Mouse (Mus musculus) brain, embryonic 14.5 days (tissue): ENCODE results near the gene Pax7. TPM values are rescaled to one million over a fixed set of nuclear protein-coding genes. Genes with fewer than 3 reads are reported as not detected.

Experiments
- DNase-seq: peaks from one replicate; pipeline ENCODE4 v3.0.0-alpha.2; 2011; ENCODE audit warnings: low read depth
- CTCF ChIP-seq: fragments of 200-500 bp; IDR thresholded peaks from 2 replicates; pipeline ENCODE4 v1.5.1; 2012; ENCODE audit warnings: inconsistent platforms, mild to moderate bottlenecking, moderate library complexity, borderline replicate concordance; ENCODE audit not compliant: insufficient read depth, insufficient read length; ENCODE audit errors: extremely low read depth
- POLR2A ChIP-seq: fragments of 200-500 bp; IDR thresholded peaks from 2 replicates; pipeline ENCODE4 v1.6.1; 2012; ENCODE audit warnings: mild to moderate bottlenecking, inconsistent platforms, borderline replicate concordance; ENCODE audit not compliant: poor library complexity, insufficient read depth, insufficient read length, severe bottlenecking; ENCODE audit errors: extremely low read depth
- polyA plus RNA-seq: library from polyadenylated mRNA; depleted of rRNA; stranded (reverse); fragments of >200 nt; gene quantifications from 2 replicates; pipeline ENCODE4 v1.2.3, GENCODE M21; 2012

Gene Pax7
- polyA plus RNA-seq, 1 experiment: 12.2 TPM

DNA sequence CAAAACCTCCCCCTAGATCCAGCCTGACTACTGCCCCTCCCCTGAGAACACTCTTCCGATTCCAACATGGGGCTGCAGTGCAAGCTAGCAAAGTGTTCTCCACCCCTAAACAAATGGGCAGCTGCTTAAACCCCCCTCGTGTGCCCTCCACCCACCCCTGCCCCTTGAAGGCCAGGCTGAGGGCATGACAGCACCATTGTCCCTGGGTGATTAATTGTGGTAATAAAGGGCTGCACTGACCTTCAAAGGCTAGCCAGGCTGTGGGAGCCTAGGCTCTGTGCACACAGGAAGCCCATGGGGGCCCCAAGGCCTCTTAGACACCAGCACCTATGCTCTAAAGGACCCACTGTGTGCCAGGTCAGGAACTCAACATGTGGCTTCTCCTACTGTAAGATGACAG lies 29.3 kb downstream of the Pax7 start:
- no peak for DNase-seq
- no peak for TF ChIP-seq POLR2A
- TF ChIP-seq CTCF: no peak

- TF ChIP-seq POLR2A: no peak
- TF ChIP-seq CTCF: no peak
- no peak for DNase-seq
These were observed 33.8 kb downstream of the Pax7 start for GRCm38 (mm10) chr4:139799436-139800100.

- TF ChIP-seq POLR2A (no peak), CTCF (no peak)
- DNase-seq: no peak
These were observed 36.0 kb downstream of the Pax7 start for GRCm38 (mm10) chr4:139797344-139797743.

GRCm38 (mm10) chr4:139796115-139796514 lies 37.2 kb downstream of the Pax7 start:
- DNase-seq: no peak
- TF ChIP-seq CTCF (no peak), POLR2A (no peak)

DNA sequence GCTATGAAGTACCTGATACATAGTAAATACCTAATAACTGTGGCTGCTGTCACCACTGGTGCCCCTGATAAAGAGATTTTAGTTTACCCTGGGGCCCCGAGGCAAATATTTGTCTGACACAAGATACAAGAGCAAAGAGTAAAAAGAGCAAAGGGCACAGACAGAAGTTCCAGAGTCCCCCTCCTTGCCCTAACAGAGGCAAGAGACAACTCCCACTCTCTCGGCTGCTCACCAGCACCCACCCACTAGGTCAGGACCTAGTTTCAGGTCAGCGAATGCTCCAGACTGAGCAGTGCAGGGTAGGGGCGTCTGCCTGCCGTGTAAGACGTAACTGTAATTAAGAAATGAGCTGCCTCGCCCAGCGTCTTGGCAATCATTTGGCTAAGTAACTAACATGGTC lies 42.2 kb downstream of the Pax7 start:
- no peak for TF ChIP-seq CTCF
- no peak for TF ChIP-seq POLR2A
- DNase-seq: no peak

GRCm38 (mm10) chr4:139789772-139790171 lies 43.6 kb downstream of the Pax7 start:
- no peak for DNase-seq
- peak; percentile 40; the same call in 1 of the 2 replicates for TF ChIP-seq CTCF
- no peak for TF ChIP-seq POLR2A

DNA sequence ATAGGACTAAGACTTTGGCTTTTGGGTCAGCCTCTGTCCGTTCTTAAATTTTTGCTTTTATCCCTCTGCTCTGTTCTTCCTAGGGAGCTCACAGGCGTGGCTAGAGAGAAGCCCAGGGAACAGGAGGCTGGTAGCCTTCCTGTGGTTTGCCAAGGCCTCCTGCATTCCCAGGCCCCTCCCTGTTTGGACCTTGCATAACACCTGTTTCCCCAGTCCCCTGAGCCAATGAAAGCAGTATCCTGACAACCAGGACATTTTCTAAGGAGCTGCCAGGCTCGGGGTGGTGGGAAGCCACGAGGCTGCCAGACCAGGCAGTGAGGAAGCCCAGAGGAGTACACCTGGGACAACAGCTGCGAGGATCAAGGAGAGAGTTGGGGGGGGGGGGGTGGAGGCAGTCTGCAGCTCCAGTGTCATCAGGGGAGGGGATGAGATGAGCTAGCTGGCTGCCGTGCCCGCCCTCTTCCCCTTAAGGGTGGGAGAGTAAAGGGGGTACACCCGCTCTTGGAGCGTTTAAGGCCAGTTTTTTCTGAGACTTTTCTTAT lies 50.3 kb downstream of the Pax7 start:
- no peak for TF ChIP-seq CTCF
- no peak for TF ChIP-seq POLR2A
- no peak for DNase-seq

DNA sequence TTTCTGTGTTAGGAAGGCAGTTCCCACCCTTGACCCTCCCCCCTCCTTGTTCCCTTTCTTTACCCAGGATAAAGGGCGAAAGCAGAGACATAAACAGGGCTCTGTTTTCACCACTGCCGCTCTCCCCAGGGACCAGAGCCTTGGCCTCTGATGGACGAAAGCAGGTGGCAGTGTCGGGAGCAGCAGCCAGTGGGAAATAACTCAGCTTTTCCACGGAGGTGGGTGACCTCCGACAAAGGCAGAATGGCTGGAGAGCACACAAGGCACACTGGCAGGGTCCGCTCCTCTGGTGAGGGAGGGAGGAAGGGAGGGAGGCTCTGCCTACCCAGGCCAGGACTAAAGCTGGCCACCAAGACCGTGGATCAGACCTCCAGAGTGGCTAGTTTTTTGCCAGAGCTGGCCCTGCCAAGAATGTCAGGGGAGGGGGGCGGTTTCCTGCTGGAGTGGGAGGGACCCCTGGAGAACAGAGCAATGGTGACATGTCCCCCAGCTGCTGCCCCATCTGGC lies 62.1 kb downstream of the Pax7 start:
- DNase-seq: peak; percentile 43

DNA sequence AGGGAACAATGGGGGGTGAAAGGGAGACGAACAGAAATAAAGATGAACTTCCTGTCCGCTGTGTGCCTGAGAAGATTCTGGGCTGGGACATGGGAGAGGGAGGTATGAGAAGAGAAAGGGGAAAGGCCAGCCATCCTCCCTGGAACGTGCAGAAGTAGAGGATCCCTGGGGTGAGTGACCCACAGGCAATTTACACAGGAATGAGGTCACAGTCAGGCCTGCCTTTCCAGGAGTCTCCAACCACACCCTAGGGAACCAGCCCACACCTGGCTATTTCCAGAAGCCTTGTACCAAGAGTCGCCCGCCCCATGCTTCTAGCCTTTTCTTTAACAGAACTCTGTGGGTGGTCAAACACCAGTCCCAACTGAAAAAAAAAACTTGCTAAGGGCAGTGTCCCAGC lies 65.5 kb downstream of the Pax7 start:
- no peak for TF ChIP-seq POLR2A
- no peak for TF ChIP-seq CTCF
- no peak for DNase-seq

More for the DNA sequence above, 62.1 kb downstream of the Pax7 start:
- TF ChIP-seq CTCF: no peak
- no peak for TF ChIP-seq POLR2A

DNA sequence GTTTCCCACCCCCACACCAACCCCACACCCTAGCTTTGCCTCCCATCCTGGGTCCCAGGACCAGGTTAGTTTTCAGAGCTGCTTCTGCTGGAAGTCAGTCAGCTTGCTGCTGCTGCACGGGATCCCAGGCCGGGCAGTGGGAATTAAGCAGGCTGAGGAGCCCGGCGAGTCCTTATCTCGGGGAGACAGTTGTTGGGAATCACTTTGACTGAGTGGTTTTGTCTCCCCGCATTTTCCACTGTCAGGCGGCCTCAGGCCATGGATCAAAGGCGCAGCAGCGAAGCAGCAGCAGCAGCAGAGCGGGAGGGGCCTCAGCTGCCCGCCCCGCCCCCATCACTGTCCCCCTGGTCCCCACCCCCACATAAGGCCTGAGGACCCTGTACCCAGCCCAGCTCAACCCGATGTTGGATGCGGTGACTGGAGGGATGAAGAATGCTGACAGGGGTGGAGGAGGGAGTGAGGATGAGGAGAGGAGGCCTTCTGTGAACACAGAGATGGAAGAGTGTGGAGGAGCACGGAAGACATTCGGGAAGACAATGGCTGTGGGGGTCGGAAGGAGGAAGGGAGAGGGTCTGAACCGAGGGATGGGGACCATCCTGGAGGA lies 66.1 kb downstream of the Pax7 start:
- DNase-seq: peak; percentile 73
- no peak for TF ChIP-seq POLR2A
- TF ChIP-seq CTCF: no peak

DNA sequence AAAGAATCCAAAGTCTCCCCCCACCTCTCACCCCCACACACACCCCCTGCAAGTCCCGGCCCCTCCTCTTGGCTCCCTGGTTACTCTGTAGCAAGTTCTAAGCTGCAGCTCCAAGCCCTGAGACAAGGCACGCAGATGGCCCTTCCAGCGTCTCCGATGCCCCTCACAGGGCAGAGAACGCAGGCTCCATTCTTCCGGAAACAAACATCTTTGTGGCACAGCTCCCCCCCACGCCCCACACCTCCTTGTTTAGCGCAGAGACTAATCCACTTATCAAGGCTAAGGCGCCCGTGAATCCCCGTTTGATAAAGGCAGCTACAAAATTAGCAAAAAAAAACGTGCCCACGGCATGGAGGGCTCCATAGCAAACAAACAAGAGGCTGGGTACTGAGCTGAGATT lies 71.4 kb downstream of the Pax7 start:
- no peak for TF ChIP-seq POLR2A
- TF ChIP-seq CTCF: no peak
- DNase-seq: peak; percentile 64

- TF ChIP-seq POLR2A (no peak), CTCF (no peak)
- peak; percentile 56 for DNase-seq
These were observed 72.6 kb downstream of the Pax7 start for GRCm38 (mm10) chr4:139760736-139761135.
